Mouse (Mus musculus) ES-E14 (cell line): ENCODE results near the gene Pnmal1. TPM values are rescaled to one million over a fixed set of nuclear protein-coding genes. Genes with fewer than 3 reads are reported as not detected.

Experiments
- DNase-seq: peaks from one replicate; pipeline ENCODE4 v3.0.0-alpha.2; 2013; ENCODE audit warnings: low read depth, low spot score
- H3K27ac ChIP-seq: 2 replicates; pipeline ENCODE4 v1.5.1; 2012; ENCODE audit warnings: low read depth, mild to moderate bottlenecking, low read length, moderate library complexity, mixed read lengths; ENCODE audit not compliant: poor library complexity, insufficient read depth, severe bottlenecking
- H3K36me3 ChIP-seq: 2 replicates; pipeline ENCODE4 v1.6.1; 2012; ENCODE audit warnings: mild to moderate bottlenecking, low read length, moderate library complexity, mixed read lengths; ENCODE audit not compliant: control insufficient read depth, poor library complexity, insufficient read depth, severe bottlenecking
- H3K4me1 ChIP-seq, 2 experiments: fragments of 150-350 bp in 1 of 2; sonication (generic) in 1 of 2; 2 replicates each; pipeline ENCODE4 v1.6.1; 2012; ENCODE audit warnings: low read length in 2 of 2, mild to moderate bottlenecking in 1 of 2, mixed read lengths in 1 of 2; ENCODE audit not compliant: control insufficient read depth in 2 of 2, insufficient read depth in 2 of 2, poor library complexity in 1 of 2
- H3K4me3 ChIP-seq, 2 experiments: fragments of 150-350 bp in 1 of 2; sonication (generic) in 1 of 2; 2 replicates each; pipeline ENCODE4 v1.5.1; 2012; ENCODE audit warnings: low read length in 2 of 2, low read depth in 1 of 2, mild to moderate bottlenecking in 1 of 2, mixed read lengths in 1 of 2; ENCODE audit not compliant: insufficient read depth in 1 of 2, poor library complexity in 1 of 2, severe bottlenecking in 1 of 2
- H3K9ac ChIP-seq: 2 replicates; pipeline ENCODE4 v1.6.1; 2012; ENCODE audit warnings: low read depth, mild to moderate bottlenecking, low read length, mixed read lengths; ENCODE audit not compliant: poor library complexity, insufficient read depth, severe bottlenecking
- H3K9me3 ChIP-seq: fragments of 150-350 bp; sonication (generic); 2 replicates; pipeline ENCODE4 v1.6.1; 2012; ENCODE audit warnings: low read depth, mild to moderate bottlenecking, low read length; ENCODE audit not compliant: control insufficient read depth, insufficient read depth
- CHD2 ChIP-seq: IDR thresholded peaks from 2 replicates; pipeline ENCODE4 v1.6.1; 2014; ENCODE audit warnings: mild to moderate bottlenecking, low read depth, low read length, inconsistent platforms
- HCFC1 ChIP-seq: IDR thresholded peaks from 2 replicates; pipeline ENCODE4 v1.6.1; 2012; ENCODE audit warnings: low read length, inconsistent platforms, borderline replicate concordance; ENCODE audit not compliant: insufficient read depth
- MAFK ChIP-seq: IDR thresholded peaks from 2 replicates; pipeline ENCODE4 v1.6.1; 2014; ENCODE audit warnings: mild to moderate bottlenecking, low read depth, low read length, inconsistent platforms; ENCODE audit not compliant: insufficient read depth
- ZC3H11A ChIP-seq: IDR thresholded peaks from 2 replicates; pipeline ENCODE4 v1.6.1; 2012; ENCODE audit warnings: low read depth, mild to moderate bottlenecking, inconsistent platforms, low read length, borderline replicate concordance
- ZNF384 ChIP-seq: IDR thresholded peaks from 2 replicates; pipeline ENCODE4 v1.6.1; 2012; ENCODE audit warnings: low read depth, low read length, inconsistent platforms
- in situ Hi-C, 2 experiments: fragments of 600-800 bp; cut with MboI; formaldehyde crosslinking; loops; one replicate each; pipeline ENCODE4 v1.15.1; 2025; ENCODE audit warnings: low sequenced_read_pairs in 2 of 2, inconsistent platforms in 1 of 2; ENCODE audit not compliant: unreplicated experiment in 2 of 2
- total RNA-seq: library from RNA; depleted of rRNA; stranded (reverse); fragments of 300-350 nt; gene quantifications from 2 replicates; pipeline ENCODE4 v1.2.3, GENCODE M21; 2012; rRNA removed

Pnmal1 gene
- total RNA-seq, 1 experiment = 0.45 TPM

DNA sequence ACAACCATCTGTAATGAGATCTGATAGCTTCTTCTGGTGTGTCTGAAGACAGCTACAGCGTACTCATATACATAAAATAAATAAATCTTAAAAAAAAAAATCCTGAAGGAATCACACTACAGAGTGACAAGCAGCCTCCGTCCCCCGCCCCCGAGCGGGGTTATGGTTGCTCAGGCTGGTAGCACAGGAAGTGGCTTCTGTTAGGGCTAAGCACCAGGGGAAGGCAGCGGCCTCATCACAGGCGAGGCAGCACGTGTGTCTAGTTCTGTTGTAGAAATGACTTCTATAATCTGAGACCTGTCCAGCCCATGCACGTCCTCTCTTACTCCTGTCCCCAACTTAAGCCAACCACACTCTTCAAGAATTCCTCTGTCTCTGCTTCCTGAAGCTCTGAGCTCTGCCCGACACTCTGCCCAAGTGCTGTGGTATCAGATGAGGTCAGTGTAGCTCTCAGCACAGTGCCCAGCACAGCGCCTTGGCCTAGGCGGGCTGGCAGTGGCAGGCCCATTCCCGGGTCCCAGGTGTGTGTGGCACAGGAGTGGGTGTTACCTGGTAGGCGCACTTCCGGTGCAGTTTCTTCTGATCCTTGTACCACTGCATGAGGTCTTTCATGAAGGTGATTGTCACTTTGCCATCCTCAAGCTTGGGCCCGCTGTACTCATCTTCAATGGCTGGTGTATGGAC lies 50.0 kb downstream of the Pnmal1 start:
- H3K36me3 ChIP-seq = peaks cover 88% of the 10 kb centered on the region
- H3K9me3 ChIP-seq = no peaks in the 10 kb centered on the region
- DNase-seq = no peak
- in situ Hi-C loops = no loop called here
- no peak overlapping the region for H3K27ac ChIP-seq
- H3K4me3 ChIP-seq = no peak overlapping the region
- no peak overlapping the region for H3K9ac ChIP-seq
- H3K4me1 ChIP-seq = peaks cover 0 to 6% of the 10 kb centered on the region in 2 experiments; a peak in 2 of 4 replicates
- TF ChIP-seq CHD2 (no peak), HCFC1 (no peak), MAFK (no peak), ZNF384 (no peak), ZC3H11A (no peak)

DNA sequence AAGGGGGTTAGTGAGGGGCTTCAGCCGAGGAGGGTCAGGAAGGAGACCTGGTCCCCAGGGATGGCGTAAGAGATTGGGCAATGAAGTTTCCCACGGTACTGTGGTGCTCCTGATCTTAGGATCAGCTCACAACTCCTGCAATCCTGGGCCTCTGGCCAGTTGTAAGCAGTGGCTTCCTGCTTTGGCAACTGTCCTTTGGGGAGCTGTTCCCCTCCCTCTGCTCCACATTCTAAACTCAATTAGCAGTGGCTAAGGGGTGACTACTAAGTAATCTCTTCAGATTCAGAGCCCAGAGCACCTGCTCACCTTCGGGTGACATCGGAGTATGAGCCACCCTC lies 50.5 kb downstream of the Pnmal1 start:
- Histone ChIP-seq H3K9me3 (no peaks in the 10 kb centered on the region), H3K9ac (no peak overlapping the region), H3K36me3 (peaks cover 88% of the 10 kb centered on the region), H3K27ac (no peak overlapping the region), H3K4me1 (peaks cover 0 to 4% of the 10 kb centered on the region in 2 experiments; a peak in 2 of 4 replicates), H3K4me3 (no peak overlapping the region)
- no peak for DNase-seq
- no peak for TF ChIP-seq HCFC1
- TF ChIP-seq ZC3H11A = no peak
- TF ChIP-seq MAFK = no peak
- no peak for TF ChIP-seq CHD2
- TF ChIP-seq ZNF384 = no peak
- in situ Hi-C loops = no loop called here

DNA sequence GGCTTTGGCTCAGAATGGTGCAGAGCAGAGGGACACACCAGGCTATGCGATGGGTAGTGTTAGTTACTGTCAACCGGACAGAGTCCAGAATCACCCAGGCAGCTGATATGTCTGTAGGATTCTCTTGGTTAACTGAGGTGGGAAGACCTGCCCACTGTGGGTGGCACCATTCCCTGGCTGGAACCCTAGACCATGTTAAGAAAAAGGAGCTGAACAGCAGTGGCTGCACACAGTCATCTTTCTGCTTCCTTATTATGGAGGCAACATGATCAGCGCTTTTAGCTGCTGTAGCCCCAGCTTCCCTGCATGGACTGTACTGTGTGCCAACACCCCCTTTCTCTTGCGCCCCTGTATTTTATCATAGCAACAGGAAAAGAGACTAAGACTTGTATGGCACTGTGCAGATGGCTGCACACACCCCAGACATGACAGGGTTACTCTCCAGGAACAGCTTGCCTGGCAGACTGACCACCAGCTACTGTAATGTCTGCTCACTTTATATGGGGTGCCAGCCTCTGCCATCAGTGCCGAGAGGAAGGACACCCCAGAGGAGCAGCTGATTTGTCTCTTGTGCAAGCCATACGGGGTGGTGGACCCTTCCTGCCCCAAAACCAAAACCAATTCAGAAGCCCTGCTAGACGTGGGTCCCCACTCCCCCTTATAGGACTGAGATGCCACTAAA lies 52.6 kb downstream of the Pnmal1 start:
- Histone ChIP-seq H3K4me1 (no peaks in the 10 kb centered on the region), H3K27ac (no peak overlapping the region), H3K9ac (no peak overlapping the region), H3K36me3 (peaks cover 85% of the 10 kb centered on the region), H3K9me3 (no peaks in the 10 kb centered on the region), H3K4me3 (no peak overlapping the region)
- TF ChIP-seq CHD2 (no peak), ZC3H11A (no peak), MAFK (no peak), ZNF384 (no peak), HCFC1 (no peak)
- no peak for DNase-seq
- in situ Hi-C loops = no loop called here

Other genes starting within 250 kb of the Pnmal1 start
- gene Ceacam9, start 237.8 kb upstream of the Pnmal1 start, total RNA-seq = 0.22 TPM in 1 of 2 replicates, not detected in the other
- gene Ap2s1, start 221.3 kb upstream of the Pnmal1 start, total RNA-seq = 188 and 227 TPM in 2 replicates
- gene Slc1a5, start 178.3 kb upstream of the Pnmal1 start, total RNA-seq = 72.0 and 156 TPM in 2 replicates
- 76.0 and 105 TPM in 2 replicates for gene Strn4, start 143.8 kb upstream of the Pnmal1 start, total RNA-seq
- gene Fkrp, start 142.9 kb upstream of the Pnmal1 start, total RNA-seq = 12.8 and 18.5 TPM in 2 replicates
- 5.7 and 6.9 TPM in 2 replicates for gene Prkd2, start 116.8 kb upstream of the Pnmal1 start, total RNA-seq
- gene Dact3, start 84.4 kb upstream of the Pnmal1 start, total RNA-seq = 4.5 and 7.0 TPM in 2 replicates
- gene Gng8, start 67.9 kb upstream of the Pnmal1 start, total RNA-seq = 0.79 and 1.0 TPM in 2 replicates
- gene Ptgir, start 53.2 kb upstream of the Pnmal1 start, total RNA-seq = 0.09 and 0.26 TPM in 2 replicates
- 163 and 198 TPM in 2 replicates for gene Calm3, start 35.6 kb upstream of the Pnmal1 start, total RNA-seq
- gene Pnmal2, start 15.0 kb upstream of the Pnmal1 start, total RNA-seq = 0.71 and 0.85 TPM in 2 replicates
- gene Gm42372, start 23.4 kb downstream of the Pnmal1 start, total RNA-seq = 0.13 and 0.21 TPM in 2 replicates
- gene Ccdc8, start 33.0 kb downstream of the Pnmal1 start, total RNA-seq = 2.8 and 4.1 TPM in 2 replicates
- gene Ppp5c, start 68.2 kb downstream of the Pnmal1 start, total RNA-seq = 112 and 127 TPM in 2 replicates
- gene Hif3a, start 102.7 kb downstream of the Pnmal1 start, total RNA-seq = 2.3 and 4.9 TPM in 2 replicates
- gene Psg16, start 114.4 kb downstream of the Pnmal1 start, total RNA-seq = 0.26 and 0.31 TPM in 2 replicates
- not detected in 2 replicates for gene Ceacam3, start 190.6 kb downstream of the Pnmal1 start, total RNA-seq
- gene Psg29, start 243.8 kb downstream of the Pnmal1 start, total RNA-seq = 0.09 TPM in 1 of 2 replicates, not detected in the other